Mouse (Mus musculus) left cerebral cortex, adult 2 months (tissue): ENCODE measurements around the gene Ets1. TPM values are rescaled to one million over a fixed set of nuclear protein-coding genes. Genes with fewer than 3 reads are reported as not detected.

Source experiments
- DNase-seq, 2 experiments: peaks; one replicate each; pipeline ENCODE4 v3.0.0; 2021 to 2022; ENCODE audit warnings: low spot score in 2 of 2, mixed read lengths in 1 of 2; ENCODE audit errors: extremely low spot score in 1 of 2
- H3K27ac ChIP-seq: fragments of 200-600 bp; 2 replicates; pipeline ENCODE4 v1.8.1; 2022
- H3K4me3 ChIP-seq: fragments of 200-600 bp; 2 replicates; pipeline ENCODE4 v1.8.1; 2022
- CTCF ChIP-seq: fragments of 200-600 bp; IDR thresholded peaks from 2 replicates; pipeline ENCODE4 v1.8.1; 2022; ENCODE audit warnings: antibody characterized with exemption, mild to moderate bottlenecking, moderate library complexity
- intact Hi-C: fragments of 180-260 bp; cut with DNase I; formaldehyde crosslinking; loops from one replicate; pipeline ENCODE4 v1.15.1; 2025
- total RNA-seq, 2 experiments: library from RNA; stranded (reverse); gene quantifications; 2 replicates each; pipeline ENCODE4 v1.2.3; 2021

Gene Ets1
- total RNA-seq, 2 experiments from 2014 or later, result 7.8 to 11.2 TPM

GRCm38 (mm10) chr9:32782391-32783092, 146.5 kb downstream of the Ets1 start:
- H3K4me3 ChIP-seq, result no peak overlapping the region
- no peak for DNase-seq
- no peak for TF ChIP-seq CTCF
- intact Hi-C loops, result no loop called here
- no peak overlapping the region for H3K27ac ChIP-seq

GRCm38 (mm10) chr9:32787091-32787490, 151.1 kb downstream of the Ets1 start:
- no peak for TF ChIP-seq CTCF
- intact Hi-C loops, result no loop called here
- H3K4me3 ChIP-seq, result no peak overlapping the region
- no peak for DNase-seq
- no peak overlapping the region for H3K27ac ChIP-seq

DNA sequence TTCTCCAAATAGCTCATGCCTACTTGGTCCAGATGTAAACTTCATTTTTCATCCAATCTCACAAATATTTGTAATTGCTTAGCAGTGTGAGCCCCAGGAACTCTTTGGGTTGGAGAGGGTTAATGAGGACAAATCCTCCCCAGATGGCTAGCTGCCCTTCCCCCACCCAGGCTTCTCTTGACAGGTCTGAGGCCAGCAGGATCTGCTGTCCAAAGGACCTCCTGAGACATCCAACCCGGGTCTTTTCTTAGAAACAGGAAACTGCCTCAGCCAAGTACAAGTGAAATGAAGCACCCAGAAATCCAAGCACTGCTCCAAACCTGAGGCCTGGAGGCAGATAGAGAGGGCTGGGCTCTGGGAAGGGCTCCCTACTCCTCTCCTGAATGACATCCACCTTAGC, 151.6 kb downstream of the Ets1 start:
- no peak overlapping the region for H3K4me3 ChIP-seq
- DNase-seq, result no peak
- no peak for TF ChIP-seq CTCF
- H3K27ac ChIP-seq, result no peak overlapping the region
- intact Hi-C loops, result no loop called here

DNA sequence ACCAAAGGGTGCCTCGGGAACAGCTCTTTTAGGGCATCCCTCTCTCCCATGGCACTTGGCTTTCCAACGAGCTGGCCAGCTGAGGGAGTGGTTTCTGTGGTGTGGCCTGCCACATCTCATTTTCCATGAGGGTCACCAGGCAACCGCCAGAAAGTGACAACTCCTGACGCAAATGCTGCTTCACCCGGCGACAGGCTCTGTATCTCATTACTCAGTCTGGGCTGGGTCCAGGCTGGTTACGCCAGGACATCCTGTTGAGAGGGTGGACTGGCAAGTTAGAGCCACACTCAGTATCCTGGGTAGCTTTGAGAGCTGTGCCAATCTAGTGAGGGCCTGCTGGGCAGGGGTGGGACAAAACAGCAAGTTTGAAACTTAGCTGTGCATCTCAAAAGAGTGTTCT, 153.3 kb downstream of the Ets1 start:
- peak in 1 of 2 experiments; percentile 10 for DNase-seq
- Histone ChIP-seq H3K4me3 (no peak overlapping the region), H3K27ac (no peak overlapping the region)
- no peak for TF ChIP-seq CTCF
- intact Hi-C loops, result no loop called here

DNA sequence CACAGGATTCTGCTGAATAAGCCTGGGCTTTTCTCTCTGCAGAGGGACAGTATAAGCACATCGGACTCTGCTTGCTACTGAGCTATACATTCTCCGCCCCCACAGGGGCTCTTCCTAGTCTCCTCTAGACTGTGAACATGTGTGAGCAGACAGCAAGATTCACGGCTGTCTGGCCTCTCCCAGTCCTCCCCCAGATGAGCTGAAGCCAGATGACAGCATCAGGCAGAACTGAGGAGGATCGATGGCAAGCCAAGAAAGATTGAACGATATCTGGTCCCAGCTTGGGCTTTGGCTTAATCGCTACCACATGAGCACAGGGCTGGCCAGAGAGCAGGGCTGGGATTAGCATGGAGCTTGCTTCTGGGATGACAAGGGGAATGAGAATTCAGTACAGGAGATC, 155.7 kb downstream of the Ets1 start:
- intact Hi-C loops, result no loop called here
- Histone ChIP-seq H3K27ac (no peak overlapping the region), H3K4me3 (no peak overlapping the region)
- no peak for DNase-seq
- TF ChIP-seq CTCF, result no peak

DNA sequence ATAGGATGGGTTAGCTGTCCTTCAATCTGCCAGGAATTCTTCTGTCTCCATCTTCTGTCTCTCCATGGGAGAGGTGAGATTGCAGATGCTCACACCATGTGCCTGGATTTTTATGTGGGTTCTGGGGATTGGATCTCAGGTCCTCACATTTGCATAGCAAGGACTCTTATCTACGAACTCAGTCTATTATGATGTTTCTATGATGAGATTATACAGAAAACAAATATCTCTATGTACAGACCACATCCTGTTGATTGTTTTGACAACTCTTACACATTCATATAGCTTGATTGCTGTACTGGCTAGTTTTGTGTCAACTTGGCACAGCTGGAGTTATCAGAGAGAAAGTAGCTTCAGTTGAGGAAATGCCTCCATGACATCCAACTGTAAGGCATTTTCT, 162.2 kb downstream of the Ets1 start:
- no peak for DNase-seq
- no peak overlapping the region for H3K4me3 ChIP-seq
- TF ChIP-seq CTCF, result no peak
- no peak overlapping the region for H3K27ac ChIP-seq
- intact Hi-C loops, result no loop called here

DNA sequence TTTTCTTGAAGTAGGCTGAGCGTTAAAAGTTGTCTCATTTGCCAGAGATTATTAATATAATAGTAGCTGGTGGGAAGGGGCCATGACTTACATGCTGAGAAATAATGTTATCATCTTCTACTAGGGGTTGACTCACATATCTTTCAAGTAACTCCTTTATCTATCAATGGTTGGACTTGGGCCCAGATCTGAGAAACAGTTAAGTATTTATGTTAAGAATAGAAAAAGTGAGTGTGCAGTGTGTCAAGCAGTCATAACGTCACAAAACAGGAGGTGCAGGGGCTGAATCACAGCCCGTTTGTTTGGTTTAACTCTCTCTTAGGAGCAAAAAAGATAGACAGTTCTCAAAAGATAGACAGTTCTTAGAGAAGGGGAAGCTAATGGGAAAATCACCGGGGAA, 170.1 kb downstream of the Ets1 start:
- no peak overlapping the region for H3K4me3 ChIP-seq
- intact Hi-C loops, result no loop called here
- TF ChIP-seq CTCF, result no peak
- no peak overlapping the region for H3K27ac ChIP-seq
- no peak for DNase-seq

Other genes with a start within 250 kb of the Ets1 start
- gene Fli1, start 93.4 kb upstream of the Ets1 start, total RNA-seq, result 1 to 10 TPM; 3.5 to 5.9 TPM